Mouse (Mus musculus): ENCODE measurements around the gene Pard3b. TPM values are rescaled to one million over a fixed set of nuclear protein-coding genes. Genes with fewer than 3 reads are reported as not detected.

Pard3b gene
- polyA plus RNA-seq, 1 experiment from 2014 or later = 17.0 TPM

DNA sequence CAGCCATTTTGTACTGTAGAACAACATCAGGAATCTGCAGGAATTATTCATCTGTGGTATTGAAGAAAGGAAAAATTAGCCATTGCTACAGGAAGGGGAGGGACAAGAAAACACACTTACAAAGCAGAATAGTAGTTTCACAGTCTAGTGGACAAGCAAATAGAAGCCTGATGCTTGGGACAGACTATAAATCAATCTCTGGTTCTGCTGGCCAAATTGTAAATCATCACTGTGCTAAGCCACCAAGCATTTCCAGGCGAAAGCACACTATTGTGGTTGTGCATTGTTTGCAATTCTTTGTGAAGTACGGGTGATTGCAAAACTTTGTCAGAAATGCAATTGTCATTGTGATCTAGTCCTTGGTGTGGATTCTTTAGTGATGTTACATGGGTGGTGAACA, 786.7 kb downstream of the Pard3b start:
- Histone ChIP-seq H3K36me3 (no peaks in the 10 kb centered on the region), H3K9ac (no peak overlapping the region), H3K4me2 (replicated peaks) (no peak overlapping the region), H3K9me3 (no peaks in the 10 kb centered on the region), H3K4me1 (no peaks in the 10 kb centered on the region), H3K27me3 (no peaks in the 10 kb centered on the region), H3K4me3 (no peak overlapping the region), H3K27ac (no peak overlapping the region)
- no peak for ATAC-seq (ENCODE audit: low FRiP score, low read depth)
- WGBS = 91% methylated on average over 2 of the region's 2 CpGs

DNA sequence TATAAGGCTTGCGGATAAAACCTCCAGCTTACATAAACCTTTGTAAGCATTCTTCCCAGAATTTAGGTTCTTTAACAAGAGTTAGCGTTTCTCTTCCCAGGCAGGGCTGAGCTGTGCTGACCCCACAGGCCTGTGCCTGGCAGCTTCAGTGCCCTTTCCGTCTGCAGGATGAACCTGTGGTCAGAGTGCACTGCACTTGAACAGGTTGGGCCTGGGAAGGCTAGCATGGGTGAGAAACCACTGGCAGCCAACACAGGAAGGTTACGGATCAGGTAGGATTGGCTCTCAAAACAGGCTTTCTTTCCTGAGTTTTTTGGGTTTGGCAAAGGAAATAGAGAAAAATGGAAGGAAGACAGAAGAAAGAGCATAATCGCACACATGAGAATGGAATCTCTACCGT, 790.1 kb downstream of the Pard3b start:
- H3K4me2 ChIP-seq (replicated peaks) = no peak overlapping the region
- no peaks in the 10 kb centered on the region for H3K27me3 ChIP-seq
- H3K36me3 ChIP-seq = no peaks in the 10 kb centered on the region
- H3K9me3 ChIP-seq = no peaks in the 10 kb centered on the region
- no peak overlapping the region for H3K27ac ChIP-seq
- H3K4me3 ChIP-seq = no peak overlapping the region
- WGBS = 81% methylated on average over 6 of the region's 6 CpGs
- H3K4me1 ChIP-seq = 0 out of 2 replicates have a peak, but pooled peaks cover under 1% of the 10 kb centered on the region
- no peak for ATAC-seq (ENCODE audit: low FRiP score, low read depth)
- H3K9ac ChIP-seq = no peak overlapping the region

DNA sequence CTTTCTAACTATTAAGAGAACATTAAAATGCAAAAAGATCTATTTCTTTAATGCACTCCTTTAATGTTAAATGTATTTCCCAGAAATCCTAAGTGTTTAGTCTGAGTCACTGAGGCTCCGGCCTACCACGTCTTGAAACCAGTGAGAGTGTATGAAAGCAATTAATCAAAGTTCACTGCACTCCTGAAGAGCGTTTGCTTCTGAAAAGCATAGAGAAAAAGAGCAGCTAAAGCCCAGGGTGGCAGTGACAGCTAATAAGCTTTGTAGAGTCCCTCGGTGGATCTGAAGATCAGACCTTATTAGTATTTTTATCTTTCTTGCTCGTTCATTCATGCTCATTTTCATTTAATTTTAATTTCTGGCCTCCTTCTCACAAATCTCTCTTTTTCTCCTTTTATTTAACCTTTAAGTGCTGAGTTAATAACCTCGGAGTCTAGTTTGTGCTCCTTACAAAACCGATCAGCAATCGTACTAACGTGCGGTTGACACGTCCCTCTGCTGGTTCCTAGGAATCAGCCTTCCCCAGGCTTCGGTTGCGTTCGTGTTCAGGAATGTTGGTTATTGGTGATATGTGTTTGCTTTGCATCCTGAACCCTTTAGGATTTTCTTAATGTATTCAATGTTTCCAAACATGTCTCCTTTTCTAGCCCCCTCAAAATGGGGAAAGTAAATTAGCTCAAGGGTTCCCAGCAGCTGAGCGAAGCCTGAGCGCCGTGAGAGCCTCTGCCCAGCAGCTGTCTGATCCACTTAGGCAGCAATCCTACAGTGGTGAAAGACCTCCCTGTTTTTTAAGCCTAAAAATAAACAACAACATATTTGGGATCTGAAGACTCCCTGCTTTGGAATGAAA, 790.9 kb downstream of the Pard3b start:
- no peak for ATAC-seq (ENCODE audit: low FRiP score, low read depth)
- H3K27ac ChIP-seq = no peak overlapping the region
- H3K9me3 ChIP-seq = no peaks in the 10 kb centered on the region
- no peak overlapping the region for H3K4me3 ChIP-seq
- no peak overlapping the region for H3K9ac ChIP-seq
- H3K36me3 ChIP-seq = no peaks in the 10 kb centered on the region
- H3K4me1 ChIP-seq = 0 out of 2 replicates have a peak, but pooled peaks cover 6% of the 10 kb centered on the region
- no peak overlapping the region for H3K4me2 ChIP-seq (replicated peaks)
- WGBS = 80% methylated on average over 17 of the region's 17 CpGs
- no peaks in the 10 kb centered on the region for H3K27me3 ChIP-seq

DNA sequence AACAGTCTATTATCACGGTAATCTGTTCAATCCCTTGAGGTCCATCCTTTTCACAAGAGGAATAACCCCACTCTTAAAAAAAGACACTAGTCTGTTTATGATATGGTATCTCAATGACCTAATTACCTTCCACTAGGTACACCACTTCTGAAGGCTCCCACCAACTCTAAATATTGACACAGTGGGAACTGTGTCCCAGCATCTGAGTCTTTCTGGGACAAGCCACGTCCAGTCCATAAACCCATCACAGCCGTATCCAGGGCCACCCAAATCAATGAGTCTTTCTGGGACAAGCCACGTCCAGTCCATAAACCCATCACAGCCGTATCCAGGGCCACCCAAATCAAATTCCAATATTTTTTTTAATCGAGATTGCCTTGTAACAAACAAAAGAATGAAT, 792.4 kb downstream of the Pard3b start:
- WGBS = 82% methylated on average over 6 of the region's 6 CpGs
- Histone ChIP-seq H3K9ac (no peak overlapping the region), H3K27me3 (no peaks in the 10 kb centered on the region), H3K4me2 (replicated peaks) (no peak overlapping the region), H3K9me3 (no peaks in the 10 kb centered on the region), H3K27ac (no peak overlapping the region), H3K4me1 (peaks cover 15% of the 10 kb centered on the region), H3K36me3 (no peaks in the 10 kb centered on the region), H3K4me3 (no peak overlapping the region)
- ATAC-seq (ENCODE audit: low FRiP score, low read depth) = no peak

DNA sequence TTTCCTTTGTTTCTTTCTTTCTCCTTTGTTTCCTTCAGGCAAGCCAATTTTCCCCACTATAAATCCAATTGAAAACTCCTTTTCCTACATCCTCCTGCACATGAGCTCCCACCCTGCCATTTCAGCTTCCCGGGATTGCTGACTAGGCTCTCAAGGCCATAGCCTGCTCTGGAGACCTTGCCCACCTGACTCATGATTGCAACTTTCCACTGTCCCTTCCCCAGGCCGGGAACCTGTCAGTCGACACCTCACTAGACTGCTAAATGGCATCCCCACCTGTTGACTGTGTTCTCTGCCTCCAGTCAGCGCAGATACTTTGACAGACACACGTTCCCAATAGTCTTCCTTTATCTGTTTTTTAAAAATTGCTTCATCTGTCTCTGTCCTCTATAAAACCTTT, 795.3 kb downstream of the Pard3b start:
- Histone ChIP-seq H3K27ac (no peak overlapping the region), H3K9me3 (no peaks in the 10 kb centered on the region), H3K4me1 (peaks cover 23% of the 10 kb centered on the region), H3K27me3 (no peaks in the 10 kb centered on the region), H3K4me3 (no peak overlapping the region), H3K9ac (no peak overlapping the region), H3K4me2 (replicated peaks) (no peak overlapping the region), H3K36me3 (no peaks in the 10 kb centered on the region)
- no peak for ATAC-seq (ENCODE audit: low FRiP score, low read depth)
- 69% methylated on average over 5 of the region's 5 CpGs for WGBS

DNA sequence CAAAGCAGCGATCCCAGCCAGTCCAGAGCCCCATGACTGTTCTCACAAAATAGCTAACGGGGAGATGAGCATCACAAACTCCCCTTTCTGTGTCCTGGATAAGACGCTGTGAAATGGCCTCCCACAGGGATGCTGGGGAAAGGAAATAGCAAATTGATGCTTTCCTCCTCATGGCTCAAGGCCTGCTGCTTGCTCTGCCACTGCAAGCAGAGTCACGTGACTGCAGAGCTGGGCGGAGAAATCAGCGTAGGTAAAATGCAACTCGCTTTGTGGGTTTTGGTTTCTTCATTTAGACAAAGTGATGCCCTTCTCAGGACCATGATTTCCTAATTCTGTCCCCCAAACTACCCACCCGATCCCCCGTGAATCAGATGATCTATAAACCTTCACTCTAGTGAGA, 797.2 kb downstream of the Pard3b start:
- H3K27ac ChIP-seq = peak overlapping the region; percentile 78
- no peak overlapping the region; the same call in 1 of the 2 replicates for H3K9ac ChIP-seq
- peak overlapping the region; percentile 30 for H3K4me2 ChIP-seq (replicated peaks)
- no peaks in the 10 kb centered on the region for H3K36me3 ChIP-seq
- H3K4me1 ChIP-seq = peaks cover 29% of the 10 kb centered on the region
- no peak overlapping the region for H3K4me3 ChIP-seq
- ATAC-seq (ENCODE audit: low FRiP score, low read depth) = no peak
- H3K27me3 ChIP-seq = no peaks in the 10 kb centered on the region
- 32% methylated on average over 9 of the region's 9 CpGs for WGBS
- no peaks in the 10 kb centered on the region for H3K9me3 ChIP-seq

DNA sequence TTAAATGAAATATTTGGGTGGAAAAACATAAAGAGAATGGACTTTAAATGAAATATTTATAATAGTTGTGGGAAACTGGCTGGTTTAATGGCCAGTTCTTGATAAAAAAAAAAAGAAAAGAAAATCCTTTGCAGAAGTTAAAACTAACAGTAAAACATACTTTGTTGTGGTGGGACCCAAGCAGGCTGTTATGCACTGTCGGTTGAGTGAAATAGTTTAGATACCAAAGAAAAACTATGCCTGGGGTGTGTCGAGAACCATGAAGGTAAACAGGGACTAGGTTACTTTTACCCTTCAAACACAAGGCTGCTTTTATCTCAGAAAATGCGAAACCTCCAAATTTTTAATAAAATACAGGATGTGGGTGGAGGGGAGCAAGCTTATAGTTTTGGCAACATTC, 797.7 kb downstream of the Pard3b start:
- no peak overlapping the region for H3K9ac ChIP-seq
- 52% methylated on average over 3 of the region's 3 CpGs for WGBS

DNA sequence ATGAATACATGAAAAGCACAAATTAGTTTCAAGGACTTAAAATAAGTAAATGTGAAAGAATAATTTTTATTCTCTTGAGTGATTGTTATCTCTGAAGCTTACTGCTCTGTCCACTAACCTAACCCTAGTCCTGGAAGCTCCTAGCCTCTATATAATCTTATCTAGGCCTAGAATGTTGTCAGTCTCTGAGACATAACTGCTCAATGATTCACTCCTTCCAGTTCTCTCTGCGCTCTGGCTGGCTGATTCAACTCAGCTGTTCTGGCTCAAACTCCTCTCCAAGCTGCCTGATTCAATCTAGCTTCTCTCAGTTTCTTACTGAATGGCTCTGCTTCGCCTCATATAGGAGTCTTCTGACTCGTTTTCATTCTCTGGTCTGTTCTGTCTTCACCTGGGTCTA, 798.9 kb downstream of the Pard3b start:
- WGBS = 58% methylated on average over 3 of the region's 3 CpGs
- Histone ChIP-seq H3K4me2 (replicated peaks) (no peak overlapping the region), H3K27me3 (no peaks in the 10 kb centered on the region), H3K9me3 (no peaks in the 10 kb centered on the region), H3K9ac (no peak overlapping the region), H3K36me3 (no peaks in the 10 kb centered on the region), H3K4me3 (no peak overlapping the region), H3K27ac (no peak overlapping the region), H3K4me1 (peaks cover 40% of the 10 kb centered on the region)
- no peak for ATAC-seq (ENCODE audit: low FRiP score, low read depth)

More for the DNA sequence above, 797.7 kb downstream of the Pard3b start:
- peak overlapping the region; percentile 30 for H3K4me2 ChIP-seq (replicated peaks)
- H3K36me3 ChIP-seq = no peaks in the 10 kb centered on the region
- peaks cover 34% of the 10 kb centered on the region for H3K4me1 ChIP-seq
- no peaks in the 10 kb centered on the region for H3K27me3 ChIP-seq
- H3K4me3 ChIP-seq = no peak overlapping the region
- no peak overlapping the region for H3K27ac ChIP-seq
- no peak for ATAC-seq (ENCODE audit: low FRiP score, low read depth)
- H3K9me3 ChIP-seq = no peaks in the 10 kb centered on the region

DNA sequence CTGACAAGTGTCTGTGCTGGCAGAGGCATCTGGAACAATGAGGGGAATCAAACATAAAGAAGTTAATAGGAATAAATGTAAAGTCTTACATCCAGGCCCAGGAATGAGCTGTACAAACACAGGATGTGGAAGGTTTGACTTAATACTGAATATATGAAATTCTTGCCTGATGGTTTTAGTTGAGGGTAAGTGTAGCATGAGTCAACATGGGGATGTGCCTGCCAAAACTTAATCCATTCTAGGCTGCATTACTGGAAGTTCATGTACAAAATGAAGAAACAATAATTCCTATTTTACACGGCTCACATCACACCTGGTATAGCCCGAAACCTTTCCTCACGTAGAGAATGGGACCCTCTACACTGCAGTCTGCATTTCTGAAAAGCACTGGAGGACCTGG, 805.8 kb downstream of the Pard3b start:
- Histone ChIP-seq H3K4me3 (no peak overlapping the region), H3K9ac (no peak overlapping the region), H3K27ac (no peak overlapping the region), H3K4me2 (replicated peaks) (no peak overlapping the region), H3K27me3 (no peaks in the 10 kb centered on the region), H3K9me3 (no peaks in the 10 kb centered on the region), H3K4me1 (peaks cover 27% of the 10 kb centered on the region), H3K36me3 (no peaks in the 10 kb centered on the region)
- ATAC-seq (ENCODE audit: low FRiP score, low read depth) = no peak
- WGBS = 67% methylated on average over 3 of the region's 3 CpGs

DNA sequence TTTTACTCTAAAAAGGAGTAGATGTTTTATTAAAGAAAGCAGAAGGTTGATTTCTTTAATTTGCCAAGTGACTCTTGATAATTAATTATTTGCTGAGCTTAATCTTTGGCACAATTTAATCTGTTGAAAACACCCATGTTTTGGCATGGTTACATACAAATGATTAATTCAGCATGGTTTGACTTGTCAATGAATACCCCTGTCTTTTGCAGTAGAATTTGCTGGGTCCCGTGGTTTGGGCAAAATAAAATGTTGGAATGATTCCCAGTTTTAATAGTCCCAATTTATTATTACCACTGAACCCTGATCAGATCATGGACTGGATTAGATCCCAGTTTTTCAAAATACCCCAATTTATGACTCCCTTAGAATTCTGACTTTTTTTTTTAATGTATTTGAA, 808.2 kb downstream of the Pard3b start:
- H3K4me3 ChIP-seq = no peak overlapping the region
- H3K4me2 ChIP-seq (replicated peaks) = no peak overlapping the region
- no peaks in the 10 kb centered on the region for H3K36me3 ChIP-seq
- no peaks in the 10 kb centered on the region for H3K27me3 ChIP-seq
- 40% methylated on average over 1 of the region's 1 CpGs for WGBS
- H3K4me1 ChIP-seq = peaks cover 16% of the 10 kb centered on the region
- no peak overlapping the region for H3K9ac ChIP-seq
- no peak overlapping the region for H3K27ac ChIP-seq
- ATAC-seq (ENCODE audit: low FRiP score, low read depth) = peak; percentile 8; the same call in 1 of the 2 replicates
- H3K9me3 ChIP-seq = no peaks in the 10 kb centered on the region

DNA sequence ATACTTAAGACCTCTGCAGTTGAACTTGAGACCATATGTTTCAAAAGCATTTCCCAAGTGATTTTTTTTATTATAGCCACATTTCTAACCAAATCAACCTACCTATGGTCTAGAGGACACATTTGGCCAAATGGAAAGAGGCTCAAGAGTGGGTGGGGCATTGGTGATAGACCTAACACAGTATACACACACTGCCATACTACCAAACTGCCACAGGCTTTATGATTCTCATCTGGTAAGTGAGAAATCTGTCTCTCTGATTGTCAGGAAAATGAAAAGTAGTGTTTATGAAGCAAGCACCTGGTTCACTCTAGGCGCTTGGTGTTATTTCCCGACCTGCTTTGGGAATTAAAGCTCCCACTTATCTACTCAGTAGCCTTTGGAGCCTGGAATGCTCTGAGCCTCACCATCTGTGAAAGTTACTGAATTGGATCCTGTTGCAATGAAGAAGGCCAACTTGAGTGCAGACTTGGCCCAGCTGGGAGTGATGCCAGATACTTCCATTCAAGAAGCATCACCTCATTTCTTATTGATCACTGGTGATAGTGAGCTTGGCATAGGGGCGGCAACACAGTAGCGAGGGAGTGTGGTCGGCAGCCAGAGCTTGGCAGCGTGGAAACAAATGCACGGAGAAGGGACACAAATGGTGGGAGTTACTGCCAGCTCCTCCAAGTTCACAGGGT, 810.7 kb downstream of the Pard3b start:
- H3K4me3 ChIP-seq = no peak overlapping the region
- no peaks in the 10 kb centered on the region for H3K27me3 ChIP-seq
- H3K27ac ChIP-seq = no peak overlapping the region
- no peak for ATAC-seq (ENCODE audit: low FRiP score, low read depth)
- H3K9ac ChIP-seq = no peak overlapping the region
- 67% methylated on average over 7 of the region's 7 CpGs for WGBS
- H3K36me3 ChIP-seq = no peaks in the 10 kb centered on the region
- no peaks in the 10 kb centered on the region for H3K9me3 ChIP-seq
- no peak overlapping the region for H3K4me2 ChIP-seq (replicated peaks)
- peaks cover 16% of the 10 kb centered on the region for H3K4me1 ChIP-seq

DNA sequence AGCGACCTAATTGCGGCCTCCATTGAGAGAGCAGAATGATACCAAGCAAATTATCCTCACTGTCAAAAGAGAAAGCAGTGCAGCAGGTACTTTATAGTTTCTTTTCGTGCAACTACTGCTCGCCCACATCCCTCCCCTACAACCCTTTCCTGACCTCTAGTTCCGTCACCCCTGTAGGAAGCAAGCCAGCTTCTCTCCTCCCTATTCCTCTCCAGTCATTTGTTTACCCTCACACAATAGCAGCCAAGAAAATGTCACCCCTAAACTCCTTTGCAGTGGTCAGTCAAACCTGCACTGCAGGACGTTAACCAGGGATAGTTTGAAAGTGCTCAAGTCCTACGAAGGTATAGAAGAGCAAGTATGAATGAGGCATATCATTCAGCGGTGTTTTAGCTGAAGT, 826.9 kb downstream of the Pard3b start:
- no peak overlapping the region for H3K4me3 ChIP-seq
- no peak for ATAC-seq (ENCODE audit: low FRiP score, low read depth)
- H3K27ac ChIP-seq = no peak overlapping the region
- H3K9me3 ChIP-seq = no peaks in the 10 kb centered on the region
- no peaks in the 10 kb centered on the region for H3K27me3 ChIP-seq
- 59% methylated on average over 8 of the region's 8 CpGs for WGBS
- H3K36me3 ChIP-seq = no peaks in the 10 kb centered on the region
- no peak overlapping the region for H3K4me2 ChIP-seq (replicated peaks)
- no peak overlapping the region for H3K9ac ChIP-seq
- peaks cover 13% of the 10 kb centered on the region; the same call in 1 of the 2 replicates for H3K4me1 ChIP-seq

Measured in limb, embryonic 13.5 days (tissue).